Mouse (Mus musculus): Measurements from ENCODE around the gene Atp1a1.
A peak's percentile ranks its signal among the peaks of the same experiment; 100 is the strongest.

The Atp1a1 gene

DNA sequence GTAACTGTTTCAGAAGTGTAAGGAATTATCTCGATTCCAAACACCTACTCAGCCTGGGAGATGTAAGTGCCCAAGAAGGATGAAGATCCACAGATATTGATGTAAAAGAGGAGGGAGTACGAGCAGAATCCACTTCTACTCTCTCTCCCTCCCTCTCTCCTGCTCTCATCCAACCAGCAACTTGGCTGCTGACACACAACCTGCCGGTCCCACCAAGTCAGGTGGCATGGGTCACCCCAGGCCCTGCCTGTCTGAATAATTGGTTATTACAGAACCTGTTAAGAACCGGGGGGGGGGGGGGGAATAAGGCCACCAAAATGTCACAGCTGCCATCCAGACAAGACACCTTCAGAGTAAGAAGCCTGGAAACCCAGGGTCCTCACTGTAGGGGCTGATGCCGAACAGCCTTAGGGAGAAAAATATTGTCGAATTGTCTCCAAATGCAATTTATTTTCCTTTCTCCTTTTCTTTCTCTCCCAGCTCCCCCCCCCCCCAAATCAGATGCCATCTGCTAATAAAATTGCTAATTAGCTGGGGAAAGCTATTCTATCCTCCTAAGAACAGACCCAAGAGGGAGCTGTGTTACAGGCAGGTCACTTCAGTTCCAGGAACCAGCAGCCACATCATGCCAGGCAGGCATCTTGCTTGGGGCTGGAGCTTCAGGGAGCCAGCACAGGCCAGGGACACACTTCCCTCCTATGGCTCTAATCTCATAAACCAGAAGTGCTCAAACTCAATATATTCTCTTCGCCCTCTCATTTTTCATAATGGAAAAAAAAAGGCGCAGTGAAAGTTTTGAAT is 6.7 kb upstream of the Atp1a1 start:
- DNase-seq: no peak

DNA sequence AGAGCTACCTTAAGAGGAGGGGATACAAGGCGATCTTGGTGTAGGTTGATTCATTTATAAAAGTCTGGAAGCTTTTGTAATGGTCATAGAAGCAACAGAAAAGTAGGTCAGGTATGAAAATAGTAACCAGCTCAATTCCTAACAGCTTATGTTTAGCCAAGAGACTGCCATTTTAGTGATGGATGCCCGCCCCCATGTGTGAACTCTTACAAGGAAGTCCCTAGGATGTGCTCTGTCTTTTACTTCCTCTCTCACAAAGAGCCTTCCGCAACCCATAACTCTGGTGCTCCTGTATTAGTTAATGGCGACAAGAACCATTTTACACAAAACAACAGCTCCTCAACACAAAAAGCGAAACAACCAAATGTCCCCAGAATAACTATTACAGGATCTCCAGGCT is 4.8 kb upstream of the Atp1a1 start:
- DNase-seq: no peak

DNA sequence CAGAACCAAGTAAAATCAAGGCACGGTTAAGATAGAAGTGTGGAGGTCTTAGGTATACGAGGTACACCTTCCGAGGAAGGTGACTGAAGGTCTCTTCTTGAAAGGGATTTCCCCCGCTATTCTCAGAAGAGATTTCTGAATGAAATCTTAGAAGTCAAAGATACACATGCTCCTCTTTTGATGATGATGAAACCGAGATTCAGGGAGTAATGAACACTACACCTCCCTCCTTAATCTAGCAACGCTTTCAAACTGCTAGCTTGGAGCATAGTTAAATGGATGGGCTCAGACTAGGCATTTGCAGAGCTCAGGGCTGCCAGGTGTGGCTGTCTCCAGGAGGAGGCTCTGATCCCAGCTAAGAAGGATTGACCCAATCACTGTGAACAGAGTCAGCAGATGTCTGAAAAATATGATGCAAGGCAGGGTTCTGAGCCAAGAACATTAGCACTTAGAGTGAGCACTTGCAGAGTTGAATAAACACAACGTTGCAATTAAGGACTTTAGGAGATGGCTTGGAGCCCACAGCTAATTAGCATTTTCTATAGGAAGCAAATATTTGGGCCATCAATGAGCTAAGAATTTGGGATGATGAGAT is 2.5 kb upstream of the Atp1a1 start:
- DNase-seq: no peak

DNA sequence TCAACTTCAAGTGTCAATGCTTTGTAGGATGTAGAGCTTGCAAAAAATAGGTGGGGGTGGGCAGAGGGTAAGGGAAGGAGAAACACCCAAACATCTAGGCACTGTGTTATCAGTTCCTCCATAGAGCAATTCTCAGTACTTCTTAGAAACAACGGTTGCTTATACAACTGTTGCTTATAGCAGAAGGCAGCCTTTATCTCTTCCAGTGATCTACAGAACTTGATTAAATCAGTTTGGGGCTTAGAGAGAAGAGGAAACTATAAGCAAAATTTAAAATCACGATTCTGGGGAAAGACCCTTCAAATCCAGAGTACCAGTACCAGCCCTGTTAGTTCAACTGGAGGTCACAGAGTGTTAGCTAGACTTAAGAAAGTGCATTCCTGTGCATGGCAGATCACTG is 1.2 kb upstream of the Atp1a1 start:
- no peak for DNase-seq

DNA sequence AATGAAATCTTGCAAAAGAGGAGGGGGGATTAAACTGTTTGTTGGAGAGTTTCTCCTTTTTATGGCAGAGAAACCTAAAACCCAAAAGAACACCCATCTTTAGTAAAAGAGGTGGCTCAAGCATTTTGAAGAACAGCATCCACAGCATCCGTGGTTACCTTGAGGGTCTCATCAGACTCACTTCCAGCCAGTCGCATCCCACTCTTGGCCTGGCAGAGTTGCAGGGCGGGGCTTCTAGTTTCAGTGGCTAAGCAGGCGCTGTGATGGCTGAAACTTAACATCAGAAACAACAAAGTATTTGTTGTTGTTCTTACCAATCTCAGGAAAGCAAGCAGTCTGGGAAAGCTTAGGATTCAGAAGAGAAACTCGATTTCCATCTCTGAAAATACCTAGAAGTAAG is 807 bp upstream of the Atp1a1 start:
- no peak for DNase-seq

DNA sequence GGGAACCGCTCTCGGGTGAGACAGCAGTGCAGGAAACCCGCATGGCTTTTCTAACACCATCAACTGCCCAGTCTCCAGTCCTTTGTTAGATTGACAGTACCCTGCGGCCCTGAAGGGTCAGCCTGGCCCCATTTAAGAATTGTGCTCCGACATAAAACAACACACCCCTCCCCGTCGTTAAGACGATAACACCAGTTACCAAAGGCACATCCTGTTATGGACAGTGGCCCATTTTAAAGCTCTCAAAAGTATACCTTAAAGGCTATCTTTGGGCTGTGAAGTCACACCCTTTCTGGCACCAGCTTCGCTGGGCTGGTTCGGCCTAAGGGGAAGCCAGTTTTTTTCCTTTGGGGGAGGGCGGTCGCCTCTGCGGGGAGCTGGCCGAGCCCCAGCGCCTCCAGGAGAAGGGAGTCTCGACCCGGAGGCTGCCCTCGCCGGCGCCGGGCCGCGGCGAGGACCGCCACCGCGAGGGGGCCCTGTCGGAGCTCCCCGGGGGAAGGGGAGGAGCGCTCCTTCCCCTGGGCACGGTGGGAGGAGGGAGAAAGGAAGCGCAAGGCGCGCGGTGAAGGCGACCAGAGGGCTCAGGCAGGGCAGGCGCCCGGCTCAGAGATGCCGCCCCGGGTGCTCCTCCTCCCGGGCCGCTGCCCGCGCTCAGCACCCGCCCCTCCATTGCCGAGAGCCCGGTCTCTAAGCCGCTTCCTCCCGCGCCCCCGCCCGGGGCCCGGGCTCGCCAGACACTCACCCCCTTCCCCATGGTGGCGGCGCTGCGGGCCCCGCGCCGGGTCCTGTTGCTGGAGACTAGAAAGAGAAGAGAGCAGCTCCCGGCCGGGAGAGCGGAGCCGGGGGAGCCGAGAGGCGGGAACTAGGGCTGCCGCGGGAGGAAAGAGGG is 579 bp downstream of the Atp1a1 start:
- peak; percentile 63 for DNase-seq

DNA sequence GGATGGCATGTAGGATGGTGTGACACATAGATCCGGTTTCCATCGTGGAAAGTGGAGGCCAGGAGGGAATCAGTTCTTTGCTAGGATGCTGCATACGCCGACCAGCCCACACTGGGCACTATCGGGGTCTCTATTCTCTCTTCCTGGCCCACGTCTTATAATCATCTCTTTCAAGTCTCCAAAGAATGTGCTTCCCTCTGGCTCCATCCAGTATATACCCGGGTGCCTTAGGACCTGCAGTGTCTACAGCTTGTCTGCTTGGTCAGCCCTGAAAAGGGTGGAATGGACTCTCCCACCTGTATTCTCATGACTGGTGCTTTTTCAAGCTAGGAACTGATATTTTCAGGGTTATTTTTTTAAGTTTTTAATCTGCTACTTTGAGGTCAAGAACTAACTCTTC is 1.3 kb downstream of the Atp1a1 start:
- DNase-seq: no peak

DNA sequence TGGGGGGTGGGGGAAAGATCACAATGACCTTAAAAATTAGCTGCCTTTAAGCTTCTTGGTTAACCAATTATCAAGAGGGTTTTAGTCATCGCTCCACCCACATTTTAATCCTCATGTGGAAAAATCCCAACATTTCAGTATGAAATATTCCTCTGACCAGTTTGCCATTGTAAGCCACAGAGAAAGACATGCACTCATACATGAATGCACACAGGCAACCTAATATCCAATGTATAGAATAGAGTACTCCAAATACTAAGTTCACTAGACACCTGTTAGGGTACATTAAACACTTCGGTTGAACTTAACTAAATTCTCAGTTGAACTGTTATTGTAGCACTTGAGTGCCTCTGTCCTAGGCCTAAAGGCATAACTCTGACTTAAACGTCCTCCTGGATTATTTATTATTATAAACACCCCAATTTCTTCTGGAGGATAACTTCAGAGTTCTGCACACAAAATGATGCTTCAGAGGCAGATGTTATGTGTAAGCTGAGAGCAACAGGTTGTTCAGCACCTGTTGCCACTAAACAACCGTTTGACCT is 1.9 kb downstream of the Atp1a1 start:
- DNase-seq: no peak

DNA sequence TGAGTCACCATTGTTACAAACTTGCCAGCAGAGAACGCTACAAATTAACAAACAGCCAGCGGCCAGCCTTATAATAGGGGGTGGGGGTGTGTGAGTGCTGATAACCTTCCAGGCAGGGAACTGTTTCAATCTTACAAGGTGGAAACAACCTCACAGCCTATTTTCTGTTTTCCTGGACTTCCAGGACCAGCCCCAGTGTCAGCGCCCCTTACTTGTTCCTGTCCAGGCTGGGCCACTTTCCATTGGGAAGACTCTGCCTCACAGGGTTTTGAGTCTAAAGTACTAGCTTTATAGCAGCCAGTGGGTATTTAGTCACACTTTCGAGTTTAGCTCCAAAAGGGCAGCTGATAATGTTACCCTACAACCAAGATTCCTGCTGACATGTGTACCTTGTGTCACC is 2.8 kb downstream of the Atp1a1 start:
- no peak for DNase-seq

DNA sequence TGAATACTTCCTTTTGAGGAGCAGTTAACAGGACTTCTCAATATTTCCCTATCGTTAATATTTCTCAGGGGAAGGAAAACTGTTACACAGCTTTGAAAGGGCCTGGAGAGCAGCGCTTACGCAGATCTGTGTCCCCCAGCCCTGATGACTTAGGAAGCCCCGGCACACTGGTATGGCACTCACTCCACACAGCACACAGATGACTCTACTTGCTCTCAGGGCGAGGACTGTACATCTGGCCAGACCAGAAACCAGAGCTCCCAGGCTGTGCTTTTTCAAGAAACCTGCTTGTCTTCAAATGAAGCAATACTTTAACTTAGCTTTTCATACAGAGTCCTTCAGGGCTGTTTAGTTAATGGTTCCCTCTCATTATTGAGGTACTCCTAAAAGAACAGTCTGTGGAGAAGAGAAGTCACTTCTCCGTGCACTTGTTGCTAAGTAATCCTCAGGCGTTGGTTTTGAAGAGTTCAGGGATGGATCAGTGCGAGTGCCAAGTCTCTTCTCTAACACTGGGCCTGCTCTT is 3.4 kb downstream of the Atp1a1 start:
- no peak for DNase-seq

DNA sequence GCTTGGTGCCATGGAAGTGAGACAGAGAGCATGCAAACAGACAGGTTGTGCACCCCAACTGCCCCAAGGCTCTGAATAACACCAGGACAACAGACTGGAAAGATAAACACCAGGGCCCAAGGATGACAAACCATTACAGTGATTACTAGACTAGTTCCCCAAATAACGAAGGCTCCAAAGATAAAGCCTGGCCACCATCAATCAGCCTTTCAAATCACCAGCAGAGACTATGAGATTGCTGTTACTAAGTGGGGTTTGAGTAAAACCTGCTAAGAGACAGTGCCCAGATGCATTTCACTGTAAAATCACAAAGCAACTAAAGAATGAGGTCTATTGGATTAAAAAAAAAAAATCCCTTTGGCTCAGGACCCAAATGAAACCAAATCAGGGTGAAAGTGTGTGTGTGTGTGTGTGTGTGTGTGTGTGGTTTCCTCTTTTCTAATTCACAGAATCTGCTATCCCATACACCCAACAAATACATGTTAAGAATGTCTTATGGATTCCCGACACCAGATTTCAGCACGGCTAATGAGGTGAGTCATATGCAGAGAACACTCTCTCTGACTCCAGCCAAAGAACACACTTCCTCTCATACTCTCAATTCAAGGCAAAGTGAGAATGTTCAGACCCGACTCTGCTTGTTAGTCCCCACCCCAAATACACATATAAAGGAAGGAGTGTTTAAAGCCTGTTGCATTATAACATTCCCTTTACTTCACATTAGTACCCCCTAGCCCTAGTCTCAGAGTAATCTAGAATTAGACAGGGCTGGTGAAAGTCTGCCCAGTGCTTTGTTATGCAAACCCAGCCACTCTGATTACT is 4.4 kb downstream of the Atp1a1 start:
- DNase-seq: no peak

DNA sequence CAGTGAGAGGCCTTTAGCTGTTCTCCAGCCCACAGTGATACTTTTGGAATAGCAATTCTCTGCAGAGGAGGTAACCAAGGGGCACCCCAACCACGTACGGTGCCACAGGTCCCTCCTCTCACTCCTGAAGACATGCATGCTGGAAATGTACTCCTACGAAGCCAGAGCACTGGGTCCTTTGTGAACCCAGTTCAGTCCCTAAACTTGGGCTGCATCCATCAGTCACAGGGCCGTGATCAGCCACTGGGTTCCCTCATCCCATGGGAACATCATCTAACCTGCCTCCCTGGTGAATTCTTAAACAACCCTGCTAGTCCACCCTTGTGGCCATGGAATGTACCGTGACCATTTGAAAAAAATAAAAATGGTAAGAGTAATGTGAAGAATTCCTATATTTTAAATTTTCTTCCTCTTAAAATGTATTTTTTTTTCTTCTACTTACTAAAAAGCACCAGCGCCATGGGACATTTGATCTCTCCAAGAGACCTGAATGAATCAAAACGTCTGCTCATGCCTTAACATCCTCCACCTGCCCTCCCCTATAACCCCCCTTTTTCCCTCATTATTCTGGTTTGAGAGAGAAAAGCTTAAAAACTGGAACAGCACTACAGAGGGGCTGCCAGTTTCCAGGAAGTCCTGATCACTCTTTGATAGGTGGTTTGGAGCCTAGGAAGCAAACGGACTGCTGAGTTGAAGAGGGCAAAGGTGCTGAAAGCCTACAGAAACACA is 5.1 kb downstream of the Atp1a1 start:
- DNase-seq: no peak

DNA sequence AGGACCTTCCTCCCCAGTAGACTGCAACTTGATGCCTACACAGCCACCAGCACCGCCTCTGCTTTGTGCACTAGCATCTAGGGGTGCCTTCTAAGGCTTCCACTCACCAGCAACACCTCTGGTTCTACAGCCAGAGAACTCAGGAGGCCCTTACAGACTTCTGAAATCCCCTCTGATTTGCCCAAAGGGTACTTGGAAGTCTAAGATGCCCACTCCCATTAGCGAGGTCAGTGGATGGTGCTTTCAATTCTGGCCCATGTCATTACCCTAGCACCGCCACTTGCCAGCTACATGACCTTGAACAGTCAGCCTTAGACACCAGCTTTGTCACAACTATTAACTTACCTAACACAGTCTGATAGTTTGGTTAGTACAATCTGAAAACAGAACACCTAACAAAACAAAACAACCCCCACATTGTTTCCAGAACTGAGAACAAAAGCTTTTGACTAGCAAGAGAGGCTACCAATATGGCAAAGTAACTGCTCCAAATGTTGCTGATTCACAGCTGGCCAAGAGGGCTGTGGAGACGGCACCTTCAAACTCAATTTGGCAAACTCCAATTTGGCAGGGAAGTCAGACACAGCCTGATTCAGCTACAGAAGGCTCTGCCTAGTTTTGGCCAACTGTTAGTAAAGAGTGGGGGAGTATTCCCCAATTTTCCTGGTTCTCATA is 6.1 kb downstream of the Atp1a1 start:
- no peak for DNase-seq

DNA sequence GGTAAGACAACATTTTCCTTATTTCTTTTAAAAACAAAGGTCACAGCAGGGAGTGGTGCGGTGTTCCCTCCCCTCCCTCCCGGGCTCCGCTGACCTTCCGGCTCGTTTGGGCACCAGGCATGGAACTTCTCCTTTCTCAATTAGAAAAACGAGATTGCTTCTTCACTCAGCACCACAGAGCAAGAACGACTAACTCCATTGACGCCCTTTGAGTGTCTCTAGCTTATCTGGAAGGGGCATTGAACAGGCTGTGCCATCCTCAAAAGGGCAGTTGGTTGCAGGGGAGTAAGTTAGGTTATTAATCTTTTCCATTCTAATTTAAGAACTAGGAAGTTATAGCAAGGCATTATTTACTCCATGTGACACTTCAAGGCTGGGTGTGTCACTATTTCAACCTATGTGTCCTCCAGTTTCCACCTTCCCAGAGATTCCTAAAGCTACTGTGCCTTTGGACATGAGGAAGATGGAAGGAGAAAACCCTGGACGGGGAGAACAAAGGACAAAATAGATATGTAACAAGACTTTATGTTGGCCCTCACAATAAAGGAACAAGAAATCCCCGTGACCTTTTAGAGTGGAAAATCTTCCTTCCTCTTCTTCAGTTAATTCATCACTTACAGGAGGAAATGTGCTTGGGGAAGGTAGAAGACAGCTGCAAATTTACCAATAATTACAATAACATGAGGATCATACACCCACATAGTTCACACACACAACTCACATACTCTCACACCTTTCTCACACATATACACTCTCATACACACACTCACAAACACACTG is 7.0 kb downstream of the Atp1a1 start:
- no peak for DNase-seq

DNA sequence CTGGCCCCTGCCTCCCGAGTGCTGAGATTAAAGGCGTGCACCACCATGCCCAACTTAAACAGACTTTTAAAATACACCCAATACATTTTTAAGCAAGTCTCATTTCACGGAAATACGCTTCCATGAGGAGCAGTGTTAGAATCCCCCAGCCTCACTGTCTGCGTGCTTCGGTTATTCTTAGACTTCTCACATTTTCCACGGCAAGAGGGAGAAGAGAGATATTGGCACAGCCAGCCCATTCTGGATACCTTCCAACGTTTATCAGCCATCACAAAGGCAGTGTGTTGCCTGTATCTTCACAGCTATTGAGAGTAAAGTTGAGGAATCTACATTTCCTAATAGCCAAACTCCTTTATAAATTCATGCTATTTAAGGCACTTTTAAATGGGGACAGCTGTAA is 7.8 kb downstream of the Atp1a1 start:
- DNase-seq: no peak

DNA sequence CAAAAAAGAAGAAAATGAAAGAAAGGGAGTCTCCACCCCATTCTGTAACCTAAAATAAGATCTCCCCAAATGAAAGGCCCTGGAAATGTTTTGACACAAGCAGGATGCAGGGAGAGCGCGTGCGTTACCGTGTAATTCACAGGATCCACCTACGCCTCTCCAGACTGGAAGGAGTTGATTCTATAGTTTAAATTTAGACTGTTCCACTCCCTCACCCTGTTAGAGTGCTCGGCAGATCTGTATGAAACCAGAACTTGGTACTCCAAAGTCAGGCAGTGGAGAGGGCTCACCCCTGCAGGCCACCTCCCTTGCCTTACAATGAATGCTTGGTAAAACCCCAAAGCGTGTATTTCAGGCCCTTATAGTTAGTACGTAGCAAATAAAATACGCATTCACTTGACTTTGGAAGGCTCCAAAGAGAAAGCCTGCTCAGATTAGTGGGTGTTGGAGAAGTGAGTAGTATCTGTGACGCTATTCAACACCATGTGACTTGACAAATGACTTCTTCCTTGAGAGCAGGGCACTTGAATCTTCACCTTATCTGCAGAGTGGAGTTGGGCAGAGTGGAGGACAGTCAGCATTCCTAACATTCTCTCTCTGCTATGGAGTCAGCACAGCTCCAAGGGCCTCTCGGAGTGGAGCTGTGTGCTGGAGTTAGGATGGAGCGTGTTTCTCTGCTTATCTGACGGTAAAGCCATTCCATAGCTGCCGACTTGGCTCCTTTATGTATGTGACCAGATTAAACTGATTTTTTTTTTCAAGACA is 8.4 kb downstream of the Atp1a1 start:
- no peak for DNase-seq

DNA sequence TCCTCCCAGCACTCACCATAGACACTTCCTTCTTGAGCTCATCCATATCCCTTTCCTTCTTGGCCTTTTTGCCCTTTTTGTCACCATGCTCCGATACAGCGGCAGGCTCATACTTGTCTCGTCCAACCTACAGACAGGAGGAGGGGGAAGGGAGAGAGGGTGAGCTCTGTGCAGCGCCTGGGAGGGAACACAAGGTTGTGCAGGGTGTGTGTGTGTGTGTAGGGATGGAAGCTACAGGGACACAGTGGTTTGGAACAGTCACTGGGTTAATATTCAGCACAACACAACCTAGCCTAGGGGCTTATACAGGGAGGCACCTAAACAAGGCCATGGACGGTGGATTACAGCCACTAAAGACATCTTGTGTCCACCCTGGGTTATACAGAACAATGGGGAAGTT is 9.5 kb downstream of the Atp1a1 start:
- no peak for DNase-seq

DNA sequence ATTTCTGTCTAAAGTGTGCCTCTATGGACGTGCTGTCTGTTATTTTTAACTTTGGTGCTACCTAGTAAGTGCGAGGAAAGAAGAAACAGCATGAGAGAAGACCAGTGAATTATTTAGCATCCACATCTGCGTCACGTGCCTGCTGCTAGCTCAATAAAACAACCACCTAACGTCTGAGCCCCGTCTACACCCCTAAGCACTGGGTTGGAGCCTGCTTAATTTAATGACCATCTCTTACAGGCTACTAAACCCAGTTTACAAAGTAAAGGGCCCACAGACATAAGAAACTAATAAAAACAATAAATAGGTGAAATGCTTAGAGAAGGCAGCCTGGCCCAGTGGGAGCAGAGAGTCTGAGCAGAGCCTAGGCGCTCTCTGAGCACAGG is 11.2 kb downstream of the Atp1a1 start:
- DNase-seq: no peak

Measured in right cerebral cortex, postnatal 4 days (tissue).